Mouse (Mus musculus): ENCODE results near the gene Ift122. TPM values are rescaled to one million over a fixed set of nuclear protein-coding genes. Genes with fewer than 3 reads are reported as not detected.

The Ift122 gene
- total RNA-seq, 2 experiments from 2014 or later = 1.8 to 3.2 TPM

DNA sequence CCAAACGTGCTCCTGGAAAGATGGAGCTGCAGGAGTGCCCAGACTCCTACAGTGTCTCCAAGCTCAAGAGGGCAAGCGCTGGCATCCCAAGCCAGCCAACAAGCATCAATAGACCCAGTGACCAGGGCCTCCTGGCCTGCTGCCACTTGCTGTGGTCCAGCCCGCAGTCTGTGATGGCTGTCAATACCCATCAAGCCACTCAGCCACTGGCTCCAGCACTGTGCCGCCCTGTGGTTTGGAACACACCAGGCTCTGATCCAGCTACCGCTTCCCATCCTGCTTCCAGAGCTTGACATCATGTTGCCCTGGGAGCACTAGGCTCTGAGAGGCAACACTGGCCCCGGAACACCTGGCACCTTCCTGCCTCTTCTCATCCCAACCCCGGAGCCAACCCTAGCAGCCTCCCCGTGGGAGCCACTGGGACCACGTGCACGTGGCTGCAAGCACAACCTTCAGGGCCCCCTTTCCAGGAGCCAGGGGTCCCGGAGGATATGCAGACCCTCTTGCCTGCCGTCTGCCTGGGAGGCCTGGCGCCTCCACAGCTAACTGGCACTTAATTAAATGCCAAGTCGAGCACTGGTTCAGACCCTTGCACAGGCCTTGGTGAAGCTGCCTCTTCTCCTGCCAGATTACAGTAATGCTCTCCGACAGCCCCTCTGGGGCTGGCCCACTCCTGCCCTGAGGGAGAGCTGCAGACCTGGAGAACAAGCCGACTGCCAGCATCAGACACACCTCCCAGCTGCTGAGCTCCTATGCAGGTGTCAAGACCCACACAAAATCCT lies 120.8 kb downstream of the Ift122 start:
- no peak for ATAC-seq (replicated peaks; ENCODE audit: poor library complexity)

DNA sequence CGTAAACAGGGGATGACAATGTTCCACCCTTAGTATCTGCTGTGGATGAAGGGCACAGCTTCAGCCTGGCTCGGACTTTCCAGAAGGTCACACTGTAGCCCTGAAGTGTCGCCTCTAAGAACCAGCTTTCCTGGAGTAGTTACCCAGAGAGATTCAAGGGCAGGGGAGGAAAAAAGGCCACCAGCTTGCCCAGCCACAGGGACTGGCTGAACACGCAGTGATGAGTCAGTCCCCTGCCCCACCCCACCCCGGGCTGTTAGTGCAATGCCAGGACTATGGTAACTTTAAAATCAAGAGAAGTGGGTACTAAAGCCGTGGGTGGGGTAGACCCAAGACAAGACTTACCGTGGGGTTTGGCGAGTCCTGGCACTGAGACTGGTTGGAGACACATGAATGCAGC lies 122.3 kb downstream of the Ift122 start:
- no peak for ATAC-seq (replicated peaks; ENCODE audit: poor library complexity)

Other genes starting within 250 kb of the Ift122 start
- gene Raf1, start 176.8 kb upstream of the Ift122 start, total RNA-seq (2015) = 95.4 and 118 TPM in 2 replicates
- gene Raf1, start 176.8 kb upstream of the Ift122 start, total RNA-seq (2017) = 66.7 and 79.8 TPM in 2 replicates
- gene Tmem40, start 91.1 kb upstream of the Ift122 start, total RNA-seq (2015) = 12.2 and 12.7 TPM in 2 replicates
- 19.0 and 21.5 TPM in 2 replicates for gene Tmem40, start 91.1 kb upstream of the Ift122 start, total RNA-seq (2017)
- 2.5 and 2.8 TPM in 2 replicates for gene Cand2, start 78.9 kb upstream of the Ift122 start, total RNA-seq (2015)
- gene Cand2, start 78.9 kb upstream of the Ift122 start, total RNA-seq (2017) = 1.5 and 1.7 TPM in 2 replicates
- 4,905 and 5,125 TPM in 2 replicates for gene Rpl32, start 44.7 kb upstream of the Ift122 start, total RNA-seq (2015)
- 5,456 and 6,333 TPM in 2 replicates for gene Rpl32, start 44.7 kb upstream of the Ift122 start, total RNA-seq (2017)
- gene Efcab12, start 15.1 kb upstream of the Ift122 start, total RNA-seq (2015) = 0.20 TPM in 2 replicates
- gene Efcab12, start 15.1 kb upstream of the Ift122 start, total RNA-seq (2017) = 0.42 TPM in 1 of 2 replicates, not detected in the other
- 10.4 and 12.3 TPM in 2 replicates for gene Mbd4, start 99 bp upstream of the Ift122 start, total RNA-seq (2015)
- 19.7 and 25.9 TPM in 2 replicates for gene Mbd4, start 99 bp upstream of the Ift122 start, total RNA-seq (2017)
- gene Rho, start 78.3 kb downstream of the Ift122 start, total RNA-seq (2015) = 0.15 TPM in 1 of 2 replicates, not detected in the other
- 0.34 TPM in 1 of 2 replicates, not detected in the other for gene Rho, start 78.3 kb downstream of the Ift122 start, total RNA-seq (2017)
- not detected in 2 replicates for gene H1foo, start 91.5 kb downstream of the Ift122 start, total RNA-seq (2015)
- not detected in 2 replicates for gene H1foo, start 91.5 kb downstream of the Ift122 start, total RNA-seq (2017)
- gene Plxnd1, start 141.5 kb downstream of the Ift122 start, total RNA-seq (2015) = 51.5 and 70.9 TPM in 2 replicates
- gene Plxnd1, start 141.5 kb downstream of the Ift122 start, total RNA-seq (2017) = 33.9 and 43.9 TPM in 2 replicates

Data from megakaryocyte progenitor cell, adult 5-6 weeks (primary cell).